Mouse (Mus musculus): ENCODE measurements around the gene Cgnl1. TPM values are rescaled to one million over a fixed set of nuclear protein-coding genes. Genes with fewer than 3 reads are reported as not detected.

The Cgnl1 gene
- polyA plus RNA-seq, 1 experiment from 2014 or later = 6.9 TPM

DNA sequence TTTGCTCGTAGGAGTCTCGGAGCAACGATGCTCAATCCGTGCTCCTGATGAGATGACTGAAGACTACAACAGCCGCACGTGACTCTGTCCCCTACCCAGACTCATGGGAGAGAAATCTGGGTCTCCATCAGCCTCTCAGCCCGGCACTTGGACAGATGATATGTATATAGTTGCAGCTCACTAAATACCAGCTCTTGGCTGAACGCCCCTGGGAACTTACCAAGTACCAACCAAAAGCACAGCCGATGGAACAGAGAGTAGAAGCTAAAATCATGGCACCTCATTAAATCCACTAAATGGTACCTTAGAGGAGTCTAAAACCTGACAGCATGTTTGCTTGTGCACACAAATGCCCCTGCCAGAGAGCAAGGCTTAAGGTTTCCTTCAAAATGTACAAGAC lies 91.0 kb downstream of the Cgnl1 start:
- no peak for ATAC-seq (ENCODE audit: low FRiP score)
- Histone ChIP-seq H3K4me3 (replicated peaks) (no peak overlapping the region), H3K4me2 (no peak overlapping the region), H3K9me3 (replicated peaks) (no peaks in the 10 kb centered on the region), H3K9ac (replicated peaks) (no peak overlapping the region), H3K27me3 (replicated peaks) (no peaks in the 10 kb centered on the region), H3K4me1 (peaks cover 9% of the 10 kb centered on the region; the same call in 1 of the 2 replicates), H3K27ac (replicated peaks) (0 out of 2 replicates have a peak overlapping the region, but pooled peaks have one; percentile 23), H3K36me3 (no peaks in the 10 kb centered on the region)
- 73% methylated on average over 9 of the region's 9 CpGs for WGBS

- Histone ChIP-seq H3K4me2 (no peak overlapping the region), H3K9ac (replicated peaks) (no peak overlapping the region), H3K4me1 (peaks cover 9% of the 10 kb centered on the region; the same call in 1 of the 2 replicates), H3K36me3 (no peaks in the 10 kb centered on the region), H3K27me3 (replicated peaks) (no peaks in the 10 kb centered on the region), H3K4me3 (replicated peaks) (no peak overlapping the region), H3K9me3 (replicated peaks) (no peaks in the 10 kb centered on the region), H3K27ac (replicated peaks) (no peak overlapping the region)
- ATAC-seq (ENCODE audit: low FRiP score) = no peak
- WGBS = 78% methylated on average over 11 of the region's 11 CpGs
Measured at GRCm38 (mm10) chr9:71679103-71679815, 92.1 kb downstream of the Cgnl1 start.

DNA sequence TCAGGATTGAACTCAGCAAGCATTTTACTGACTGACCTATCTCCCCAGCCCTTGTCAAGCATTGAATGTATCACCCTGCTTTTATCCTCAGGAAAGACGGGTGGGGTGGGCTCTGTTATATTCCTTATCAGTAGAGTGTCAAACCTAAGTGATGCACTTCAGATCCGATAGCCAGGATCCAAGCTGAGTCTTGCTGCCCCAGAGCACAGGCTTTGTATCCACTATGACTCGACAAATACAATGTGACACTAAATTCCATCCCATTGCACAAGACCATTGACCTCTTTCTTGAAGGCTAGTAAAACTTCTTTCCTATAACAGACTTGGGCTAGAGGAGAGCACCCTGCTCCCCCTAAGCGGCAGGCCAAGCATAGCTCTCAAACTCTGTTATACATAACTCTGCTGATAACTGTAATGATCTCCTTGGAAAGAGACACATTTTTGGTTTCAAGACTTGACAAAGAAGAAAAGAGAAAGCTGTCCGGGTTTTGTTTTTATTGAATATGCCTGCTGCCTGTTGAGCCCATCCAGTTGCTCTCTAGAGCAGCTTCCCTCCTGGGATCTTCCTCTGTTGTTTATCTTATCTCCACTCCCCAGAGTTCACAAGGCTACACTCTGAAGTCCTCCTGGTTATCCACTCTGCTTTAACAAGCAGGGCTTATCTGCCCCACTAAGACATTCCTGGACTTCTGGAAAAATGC lies 94.3 kb downstream of the Cgnl1 start:
- no peak overlapping the region for H3K27ac ChIP-seq (replicated peaks)
- H3K9ac ChIP-seq (replicated peaks) = no peak overlapping the region
- H3K4me3 ChIP-seq (replicated peaks) = no peak overlapping the region
- no peaks in the 10 kb centered on the region for H3K9me3 ChIP-seq (replicated peaks)
- no peak for ATAC-seq (ENCODE audit: low FRiP score)
- no peaks in the 10 kb centered on the region for H3K27me3 ChIP-seq (replicated peaks)
- H3K4me1 ChIP-seq = peaks cover 9% of the 10 kb centered on the region; the same call in 1 of the 2 replicates
- H3K4me2 ChIP-seq = no peak overlapping the region
- WGBS = 60% methylated on average over 5 of the region's 5 CpGs
- H3K36me3 ChIP-seq = no peaks in the 10 kb centered on the region

DNA sequence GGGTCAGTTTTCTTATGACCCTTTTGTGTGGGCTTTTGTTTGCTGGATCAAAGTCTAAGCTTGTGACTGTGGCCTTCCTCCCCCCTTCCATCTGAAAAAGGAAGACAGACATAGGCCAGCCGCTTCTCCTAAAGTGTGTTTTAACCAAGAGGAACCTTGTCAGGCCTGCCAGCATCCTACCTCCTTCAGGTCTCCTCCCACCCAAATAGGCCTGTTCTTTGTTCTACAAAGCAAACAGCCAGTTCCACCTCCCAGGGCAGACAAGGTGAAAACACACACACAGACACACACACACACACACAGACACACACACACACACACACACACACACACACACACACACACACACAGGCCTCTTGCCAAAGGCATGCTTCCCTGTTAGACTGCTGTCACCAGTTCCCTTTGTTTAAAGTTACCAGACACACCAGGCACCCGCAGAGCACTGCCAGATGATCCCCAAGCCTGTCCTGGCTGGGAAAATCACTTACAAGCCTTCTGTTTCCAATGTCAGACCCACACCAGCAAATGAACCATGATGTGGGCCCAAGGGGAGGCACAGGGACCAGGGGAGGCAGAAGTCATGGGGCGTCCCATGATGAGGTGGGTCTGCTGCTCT lies 95.5 kb downstream of the Cgnl1 start:
- no peak overlapping the region for H3K4me3 ChIP-seq (replicated peaks)
- H3K36me3 ChIP-seq = no peaks in the 10 kb centered on the region
- H3K27ac ChIP-seq (replicated peaks) = no peak overlapping the region
- H3K9ac ChIP-seq (replicated peaks) = no peak overlapping the region
- no peaks in the 10 kb centered on the region for H3K27me3 ChIP-seq (replicated peaks)
- H3K4me1 ChIP-seq = peaks cover 9% of the 10 kb centered on the region; the same call in 1 of the 2 replicates
- 39% methylated on average over 3 of the region's 3 CpGs for whole genome bisulfite sequencing
- H3K4me2 ChIP-seq = no peak overlapping the region
- ATAC-seq (ENCODE audit: low FRiP score) = no peak
- no peaks in the 10 kb centered on the region for H3K9me3 ChIP-seq (replicated peaks)

GRCm38 (mm10) chr9:71675216-71675615 lies 96.2 kb downstream of the Cgnl1 start:
- H3K27me3 ChIP-seq (replicated peaks) = no peaks in the 10 kb centered on the region
- no peak for ATAC-seq (ENCODE audit: low FRiP score)
- 80% methylated on average over 2 of the region's 2 CpGs for WGBS
- H3K27ac ChIP-seq (replicated peaks) = no peak overlapping the region
- peaks cover 5% of the 10 kb centered on the region; the same call in 1 of the 2 replicates for H3K4me1 ChIP-seq
- no peak overlapping the region for H3K4me2 ChIP-seq
- no peak overlapping the region for H3K4me3 ChIP-seq (replicated peaks)
- H3K9ac ChIP-seq (replicated peaks) = no peak overlapping the region
- no peaks in the 10 kb centered on the region for H3K36me3 ChIP-seq
- no peaks in the 10 kb centered on the region for H3K9me3 ChIP-seq (replicated peaks)

GRCm38 (mm10) chr9:71674476-71674875 lies 96.9 kb downstream of the Cgnl1 start:
- no peak overlapping the region for H3K4me3 ChIP-seq (replicated peaks)

GRCm38 (mm10) chr9:71672495-71672894 lies 98.9 kb downstream of the Cgnl1 start:
- Histone ChIP-seq H3K4me3 (replicated peaks) (no peak overlapping the region), H3K27me3 (replicated peaks) (no peaks in the 10 kb centered on the region), H3K4me1 (0 out of 2 replicates have a peak, but pooled peaks cover 8% of the 10 kb centered on the region), H3K9me3 (replicated peaks) (no peaks in the 10 kb centered on the region), H3K27ac (replicated peaks) (no peak overlapping the region), H3K4me2 (no peak overlapping the region), H3K36me3 (no peaks in the 10 kb centered on the region), H3K9ac (replicated peaks) (no peak overlapping the region)
- 94% methylated on average over 4 of the region's 4 CpGs for WGBS
- ATAC-seq (ENCODE audit: low FRiP score) = no peak

More at GRCm38 (mm10) chr9:71674476-71674875, 96.9 kb downstream of the Cgnl1 start:
- no peaks in the 10 kb centered on the region for H3K27me3 ChIP-seq (replicated peaks)
- no peaks in the 10 kb centered on the region for H3K36me3 ChIP-seq
- no peak overlapping the region for H3K4me2 ChIP-seq
- no peak overlapping the region for H3K9ac ChIP-seq (replicated peaks)
- no peaks in the 10 kb centered on the region for H3K9me3 ChIP-seq (replicated peaks)
- H3K4me1 ChIP-seq = 0 out of 2 replicates have a peak, but pooled peaks cover 2% of the 10 kb centered on the region
- no peak for ATAC-seq (ENCODE audit: low FRiP score)
- no peak overlapping the region for H3K27ac ChIP-seq (replicated peaks)
- 47% methylated on average over 5 of the region's 5 CpGs for WGBS

GRCm38 (mm10) chr9:71670677-71671076 lies 100.7 kb downstream of the Cgnl1 start:
- Histone ChIP-seq H3K4me1 (0 out of 2 replicates have a peak, but pooled peaks cover 12% of the 10 kb centered on the region), H3K27ac (replicated peaks) (no peak overlapping the region), H3K9me3 (replicated peaks) (no peaks in the 10 kb centered on the region), H3K9ac (replicated peaks) (no peak overlapping the region), H3K4me2 (no peak overlapping the region), H3K27me3 (replicated peaks) (no peaks in the 10 kb centered on the region), H3K4me3 (replicated peaks) (no peak overlapping the region), H3K36me3 (no peaks in the 10 kb centered on the region)
- no peak for ATAC-seq (ENCODE audit: low FRiP score)
- WGBS = 75% methylated on average over 5 of the region's 5 CpGs

DNA sequence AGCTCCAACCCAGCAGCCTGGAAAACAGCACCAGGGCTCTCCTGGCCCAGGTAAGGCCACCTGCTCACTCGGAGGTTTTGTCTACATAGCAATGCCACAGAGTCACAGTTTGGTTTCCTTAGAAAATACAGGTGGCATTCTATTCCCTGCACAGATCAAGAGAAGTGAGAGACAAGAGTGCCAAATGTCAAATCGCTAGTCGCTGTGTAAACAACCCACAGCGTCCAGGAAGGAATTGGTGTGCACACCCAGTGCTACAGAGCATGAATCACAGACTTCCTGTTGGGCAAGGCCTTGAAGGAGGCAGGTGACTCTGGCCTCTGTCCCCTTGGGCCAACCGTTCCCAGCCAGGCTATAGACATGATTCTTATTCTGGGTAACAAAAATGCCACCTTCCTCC lies 103.8 kb downstream of the Cgnl1 start:
- Histone ChIP-seq H3K9me3 (replicated peaks) (no peaks in the 10 kb centered on the region), H3K4me2 (no peak overlapping the region), H3K4me1 (0 out of 2 replicates have a peak, but pooled peaks cover 12% of the 10 kb centered on the region), H3K9ac (replicated peaks) (no peak overlapping the region), H3K27me3 (replicated peaks) (no peaks in the 10 kb centered on the region), H3K27ac (replicated peaks) (no peak overlapping the region), H3K4me3 (replicated peaks) (no peak overlapping the region), H3K36me3 (no peaks in the 10 kb centered on the region)
- ATAC-seq (ENCODE audit: low FRiP score) = no peak
- WGBS = 72% methylated on average over 5 of the region's 5 CpGs

GRCm38 (mm10) chr9:71666432-71666831 lies 105.0 kb downstream of the Cgnl1 start:
- no peak for ATAC-seq (ENCODE audit: low FRiP score)
- H3K27ac ChIP-seq (replicated peaks) = no peak overlapping the region
- H3K9ac ChIP-seq (replicated peaks) = no peak overlapping the region
- H3K9me3 ChIP-seq (replicated peaks) = no peaks in the 10 kb centered on the region
- H3K4me1 ChIP-seq = peaks cover 14% of the 10 kb centered on the region; the same call in 1 of the 2 replicates
- 84% methylated on average over 6 of the region's 6 CpGs for WGBS
- H3K4me2 ChIP-seq = no peak overlapping the region
- H3K4me3 ChIP-seq (replicated peaks) = no peak overlapping the region
- no peaks in the 10 kb centered on the region for H3K36me3 ChIP-seq
- no peaks in the 10 kb centered on the region for H3K27me3 ChIP-seq (replicated peaks)

GRCm38 (mm10) chr9:71665493-71665892 lies 105.9 kb downstream of the Cgnl1 start:
- Histone ChIP-seq H3K4me3 (replicated peaks) (no peak overlapping the region), H3K27me3 (replicated peaks) (no peaks in the 10 kb centered on the region), H3K36me3 (no peaks in the 10 kb centered on the region), H3K4me2 (no peak overlapping the region), H3K27ac (replicated peaks) (no peak overlapping the region), H3K9ac (replicated peaks) (no peak overlapping the region), H3K4me1 (peaks cover 22% of the 10 kb centered on the region), H3K9me3 (replicated peaks) (no peaks in the 10 kb centered on the region)
- no peak for ATAC-seq (ENCODE audit: low FRiP score)
- 90% methylated on average over 3 of the region's 3 CpGs for WGBS
